Mouse (Mus musculus) kidney, postnatal 0 days (tissue): ENCODE data around the gene Ccdc88b. TPM values are rescaled to one million over a fixed set of nuclear protein-coding genes. Genes with fewer than 3 reads are reported as not detected.
"Not testable (repeated sequence)": the region's sequence is repeated elsewhere in the genome, so short reads cannot be mapped to it uniquely, and the experiment has no call there.

Experiments
- ATAC-seq: fragments of 200-750 bp; cut with Nextera tagmentation; replicated peaks from 2 replicates; pipeline ENCODE4 v1.8.0; 2017; ENCODE audit warnings: low read depth, moderate number of reproducible peaks, moderate TSS enrichment, moderate library complexity; ENCODE audit not compliant: low FRiP score
- DNase-seq: peaks from one replicate; pipeline ENCODE4 v3.0.0-alpha.2; 2016; ENCODE audit warnings: low spot score
- H3K27ac ChIP-seq: fragments of 300-500 bp; sonication (generic); 2 replicates; pipeline ENCODE4 v1.5.1; 2014; ENCODE audit warnings: mild to moderate bottlenecking
- H3K27me3 ChIP-seq: fragments of 300-500 bp; sonication (generic); 2 replicates; pipeline ENCODE4 v1.6.1; 2014; ENCODE audit warnings: low read length, mixed read lengths; ENCODE audit not compliant: insufficient read depth
- H3K36me3 ChIP-seq: fragments of 300-500 bp; sonication (generic); 2 replicates; pipeline ENCODE4 v1.6.1; 2014; ENCODE audit warnings: low read length, mixed read lengths; ENCODE audit not compliant: insufficient read depth
- H3K4me1 ChIP-seq: fragments of 300-500 bp; sonication (generic); replicated peaks from 2 replicates; pipeline ENCODE4 v1.6.1; 2014; ENCODE audit warnings: antibody characterized with exemption, low read length, mixed read lengths; ENCODE audit not compliant: insufficient read depth
- H3K4me2 ChIP-seq: fragments of 300-500 bp; sonication (generic); 2 replicates; pipeline ENCODE4 v1.6.1; 2014; ENCODE audit warnings: mild to moderate bottlenecking, low read length, moderate library complexity, mixed read lengths
- H3K4me3 ChIP-seq: fragments of 300-500 bp; sonication (generic); replicated peaks from 2 replicates; pipeline ENCODE4 v1.5.1; 2014; ENCODE audit warnings: low read depth, low read length
- H3K9ac ChIP-seq: fragments of 300-500 bp; sonication (generic); 2 replicates; pipeline ENCODE4 v1.6.1; 2014; ENCODE audit warnings: low read depth, low read length
- H3K9me3 ChIP-seq: fragments of 300-500 bp; sonication (generic); replicated peaks from 2 replicates; pipeline ENCODE4 v1.6.1; 2016; ENCODE audit warnings: low read length, inconsistent platforms, mixed read lengths
- CTCF ChIP-seq: IDR thresholded peaks from 2 replicates; pipeline ENCODE4 v1.5.1; 2016; ENCODE audit warnings: antibody characterized with exemption, low read depth, mild to moderate bottlenecking, moderate library complexity
- WGBS: fragments of 180-500 bp; shearing (Covaris S2); extraction: QIAGEN DNeasy Blood & Tissue Kit; methylation state at CpG from one replicate; pipeline ENCODE4 v1.1.7; 2014; 5-methylcytosine and 5-hydroxymethylcytosine counted together
- polyA plus RNA-seq: library from polyadenylated mRNA; unstranded; fragments of >200 nt; fragmentation: Nextera tagmentation; extraction: Ambion mirVana; gene quantifications from 2 replicates; pipeline ENCODE4 v1.2.1, GENCODE M21; 2015

Gene Ccdc88b
- polyA plus RNA-seq, 1 experiment from 2014 or later = 0.87 TPM

- Histone ChIP-seq H3K4me1 (no peaks in the 10 kb centered on the region), H3K4me3 (no peak overlapping the region), H3K9ac (no peak overlapping the region), H3K27me3 (no peaks in the 10 kb centered on the region), H3K36me3 (0 out of 2 replicates have a peak, but pooled peaks cover 3% of the 10 kb centered on the region), H3K27ac (no peak overlapping the region), H3K4me2 (no peak overlapping the region), H3K9me3 (no peaks in the 10 kb centered on the region)
- no peak for TF ChIP-seq CTCF
- DNase-seq (no peak), ATAC-seq (no peak)
- WGBS = 83% methylated on average over 4 of the region's 4 CpGs
Measured at GRCm38 (mm10) chr19:6899641-6900040, 41.6 kb upstream of the Ccdc88b start.

GRCm38 (mm10) chr19:6895608-6896305, 37.7 kb upstream of the Ccdc88b start:
- not testable (repeated sequence) for H3K27me3 ChIP-seq, H3K4me2 ChIP-seq, ATAC-seq, H3K27ac ChIP-seq, DNase-seq, H3K9me3 ChIP-seq, H3K4me3 ChIP-seq, H3K9ac ChIP-seq, H3K36me3 ChIP-seq, H3K4me1 ChIP-seq
- 91% methylated on average over 18 of the region's 18 CpGs for WGBS

GRCm38 (mm10) chr19:6893731-6894451, 35.9 kb upstream of the Ccdc88b start:
- no peaks in the 10 kb centered on the region for H3K27me3 ChIP-seq
- 94% methylated on average over 14 of the region's 14 CpGs for WGBS
- ATAC-seq (no peak), DNase-seq (no peak)
- H3K9ac ChIP-seq = no peak overlapping the region
- no peak overlapping the region for H3K4me3 ChIP-seq
- H3K4me1 ChIP-seq = no peaks in the 10 kb centered on the region
- no peak for TF ChIP-seq CTCF
- no peak overlapping the region for H3K4me2 ChIP-seq
- H3K36me3 ChIP-seq = no peaks in the 10 kb centered on the region
- no peak overlapping the region for H3K27ac ChIP-seq
- no peaks in the 10 kb centered on the region for H3K9me3 ChIP-seq

GRCm38 (mm10) chr19:6892512-6892911, 34.5 kb upstream of the Ccdc88b start:
- Histone ChIP-seq H3K4me2 (no peak overlapping the region), H3K4me3 (no peak overlapping the region), H3K9me3 (no peaks in the 10 kb centered on the region), H3K36me3 (no peaks in the 10 kb centered on the region), H3K4me1 (no peaks in the 10 kb centered on the region), H3K27ac (no peak overlapping the region), H3K9ac (no peak overlapping the region), H3K27me3 (no peaks in the 10 kb centered on the region)
- 23% methylated on average over 4 of the region's 4 CpGs for WGBS
- DNase-seq = no peak
- no peak for ATAC-seq
- no peak for TF ChIP-seq CTCF

DNA sequence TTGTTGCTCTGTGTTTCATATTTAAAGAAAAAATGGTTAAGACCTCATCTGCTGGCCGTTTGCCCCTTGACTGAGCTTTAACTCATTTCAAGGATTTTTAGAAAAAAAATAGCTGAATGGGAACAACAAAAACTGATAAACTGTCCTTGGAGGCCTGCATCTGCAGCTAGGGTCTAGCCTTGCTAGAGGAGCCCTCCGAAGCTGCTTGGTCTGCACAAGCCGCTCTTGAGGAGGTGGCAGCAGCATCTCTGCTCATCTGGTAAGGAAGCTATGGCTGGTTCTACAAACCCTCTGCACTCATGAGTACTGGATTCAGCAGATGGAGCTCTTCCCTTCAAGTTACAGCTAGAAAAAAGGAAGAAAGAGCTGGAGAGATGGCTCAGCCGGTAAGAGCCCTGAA, 20.0 kb upstream of the Ccdc88b start:
- Histone ChIP-seq H3K4me2 (no peak overlapping the region), H3K9ac (no peak overlapping the region), H3K36me3 (no peaks in the 10 kb centered on the region), H3K9me3 (peaks cover 5% of the 10 kb centered on the region; the same call in 1 of the 2 replicates), H3K27me3 (no peaks in the 10 kb centered on the region), H3K27ac (no peak overlapping the region), H3K4me3 (no peak overlapping the region), H3K4me1 (no peaks in the 10 kb centered on the region)
- ATAC-seq (no peak), DNase-seq (no peak)
- 83% methylated on average over 4 of the region's 4 CpGs for WGBS
- TF ChIP-seq CTCF = no peak

DNA sequence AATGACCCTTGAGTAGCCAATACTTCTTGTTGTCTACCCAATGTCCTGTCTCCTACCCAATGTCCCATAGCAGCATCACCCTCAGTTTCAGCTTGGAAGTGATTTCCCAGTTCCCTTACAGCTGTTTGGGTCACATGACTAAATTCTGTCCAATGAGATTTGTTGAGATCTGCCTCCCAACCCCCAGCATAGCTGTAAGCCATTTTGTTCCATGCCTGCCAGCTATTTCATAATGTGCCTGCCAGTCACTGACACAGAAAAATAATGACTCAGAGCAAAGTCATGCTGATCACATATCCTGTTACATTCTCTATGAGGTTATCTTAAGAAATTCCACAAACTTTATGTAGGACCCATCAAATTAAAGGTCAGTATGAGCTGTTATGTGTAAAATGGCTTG, 18.8 kb upstream of the Ccdc88b start:
- ATAC-seq (no peak), DNase-seq (no peak)
- H3K27me3 ChIP-seq = no peaks in the 10 kb centered on the region
- no peak overlapping the region for H3K4me2 ChIP-seq
- 0 out of 2 replicates have a peak, but pooled peaks cover 6% of the 10 kb centered on the region for H3K4me1 ChIP-seq
- H3K9ac ChIP-seq = no peak overlapping the region
- no peak overlapping the region for H3K4me3 ChIP-seq
- no peaks in the 10 kb centered on the region for H3K36me3 ChIP-seq
- no peak for TF ChIP-seq CTCF
- H3K27ac ChIP-seq = no peak overlapping the region
- H3K9me3 ChIP-seq = peaks cover 5% of the 10 kb centered on the region; the same call in 1 of the 2 replicates
